Mouse (Mus musculus) testis, adult 2 months (tissue): ENCODE results near the gene H2-Oa.

Source experiments
- CTCF ChIP-seq: fragments of 200-500 bp; IDR thresholded peaks from 2 replicates; pipeline ENCODE4 v1.5.1; 2012; ENCODE audit warnings: low read depth, mild to moderate bottlenecking, inconsistent platforms, low read length, moderate library complexity; ENCODE audit not compliant: control insufficient read depth, insufficient read depth, insufficient replicate concordance
- POLR2A ChIP-seq: fragments of 200-500 bp; IDR thresholded peaks from 2 replicates; pipeline ENCODE4 v1.6.1; 2012; ENCODE audit warnings: low read depth, mild to moderate bottlenecking, inconsistent platforms, low read length, moderate library complexity; ENCODE audit not compliant: control insufficient read depth

- TF ChIP-seq CTCF: no peak
- no peak for TF ChIP-seq POLR2A
Observed at GRCm38 (mm10) chr17:34110309-34110708, 18.2 kb downstream of the H2-Oa start.
